Mouse (Mus musculus) neural tube, embryonic 10.5 days (tissue): ENCODE measurements around the gene Samd4.
"Not testable (repeated sequence)": the region's sequence is repeated elsewhere in the genome, so short reads cannot be mapped to it uniquely, and the experiment has no call there.

Source experiments
- DNase-seq: peaks from one replicate; pipeline ENCODE4 v3.0.0-alpha.2; 2017; ENCODE audit warnings: low spot score; ENCODE audit errors: extremely low spot score

The Samd4 gene

DNA sequence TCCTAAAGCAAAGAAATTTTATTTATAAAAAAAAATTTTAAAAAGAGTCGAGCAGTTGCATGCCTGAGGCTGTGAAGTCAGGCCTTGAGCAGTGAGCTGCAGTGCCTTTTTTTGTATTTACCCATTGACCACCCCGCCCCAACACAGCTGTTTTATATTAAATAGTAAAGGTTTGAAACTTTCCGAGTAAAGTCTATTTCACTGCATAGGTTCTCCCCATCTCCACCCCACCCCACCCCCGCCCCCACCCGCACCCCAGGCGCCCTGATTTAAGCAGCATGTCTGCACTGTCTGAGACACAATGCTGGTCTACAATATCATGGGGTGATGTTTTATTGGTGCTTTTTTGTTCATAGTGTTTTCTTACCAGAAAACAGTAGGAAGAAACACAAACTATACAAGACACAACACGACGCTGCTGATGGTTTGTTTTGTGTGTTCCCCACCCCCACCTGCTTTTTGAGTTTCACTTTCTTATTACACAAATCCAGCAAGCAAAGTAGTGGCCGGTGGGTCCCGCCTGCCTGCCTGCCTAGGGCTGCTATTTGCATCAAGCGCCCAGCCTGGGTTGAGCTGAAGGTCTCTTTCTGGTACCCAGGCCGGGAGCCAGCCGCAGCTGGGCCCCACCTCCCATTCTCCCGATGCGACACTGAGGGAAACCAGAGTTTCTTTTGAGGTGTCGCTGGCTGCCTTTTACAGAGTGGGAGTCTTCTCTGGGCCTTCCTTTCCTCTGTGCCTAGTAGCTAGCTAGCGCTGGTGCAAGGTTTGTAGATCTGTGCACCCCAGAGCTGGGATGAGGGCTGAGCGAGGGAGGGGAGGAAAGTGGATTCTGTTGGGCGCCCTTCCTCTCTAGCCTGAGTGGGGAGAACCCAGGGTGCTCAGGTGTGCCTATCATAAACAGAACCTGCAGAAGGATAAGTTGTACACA is 221.9 kb downstream of the Samd4 start:
- DNase-seq: no peak

DNA sequence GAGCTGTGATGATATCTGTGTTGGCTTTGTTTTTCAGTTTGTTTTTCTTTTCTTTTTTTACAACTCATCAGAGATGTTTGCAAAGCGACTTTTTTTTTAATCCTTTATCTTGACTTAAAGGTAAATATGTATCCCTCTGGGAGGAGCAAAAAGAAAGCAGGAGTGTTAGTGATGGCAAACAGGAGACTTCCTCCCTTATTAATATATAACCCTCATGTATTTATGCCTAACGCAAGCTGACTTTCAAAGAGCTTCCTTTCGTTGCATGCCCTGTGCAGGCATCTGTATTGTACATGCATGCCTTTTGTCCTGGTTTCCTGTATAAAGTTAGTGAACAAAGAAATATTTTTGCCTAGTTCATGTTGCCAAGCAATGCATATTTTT is 222.5 kb downstream of the Samd4 start:
- no peak for DNase-seq

DNA sequence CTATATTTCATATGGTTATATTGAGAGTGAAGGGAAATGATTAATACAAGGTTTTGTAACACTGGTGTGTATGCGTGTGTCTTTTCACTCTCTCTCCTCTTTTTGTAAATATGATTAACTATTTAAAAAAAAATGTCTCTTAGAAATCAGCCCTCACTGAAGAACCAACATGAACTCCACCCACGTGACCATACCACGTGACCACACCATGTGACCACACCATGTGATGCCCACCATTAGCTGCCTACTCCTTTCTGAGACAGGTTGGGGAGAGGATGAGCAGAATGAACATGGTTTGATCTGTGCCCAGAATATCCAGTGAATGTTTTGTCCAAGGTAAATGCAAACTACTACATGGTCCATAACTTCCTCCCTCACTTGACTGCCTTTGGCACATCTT is 223.1 kb downstream of the Samd4 start:
- no peak for DNase-seq

DNA sequence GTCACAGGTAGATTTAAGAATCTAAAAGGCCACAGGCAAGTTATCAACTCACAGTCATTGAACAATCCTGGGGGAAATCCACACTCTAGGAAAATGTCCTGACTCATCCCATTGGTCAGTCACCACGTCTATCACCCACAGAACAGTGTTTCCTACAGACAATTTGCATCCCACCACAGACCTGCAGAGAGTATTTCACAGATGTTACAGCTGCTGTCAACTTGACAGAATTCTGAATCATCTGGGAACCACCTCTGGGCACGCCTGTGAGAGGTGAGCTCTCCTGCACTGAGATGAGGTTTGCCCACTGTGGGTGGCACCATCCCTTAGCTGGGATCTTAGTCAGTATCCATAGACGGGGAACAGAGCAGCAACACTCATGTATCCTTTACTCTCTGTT is 224.8 kb downstream of the Samd4 start:
- no peak for DNase-seq

GRCm38 (mm10) chr14:47110391-47110790 is 227.7 kb downstream of the Samd4 start:
- not testable (repeated sequence) for DNase-seq

- DNase-seq: no peak
These were observed 228.7 kb downstream of the Samd4 start for GRCm38 (mm10) chr14:47111341-47111740.

DNA sequence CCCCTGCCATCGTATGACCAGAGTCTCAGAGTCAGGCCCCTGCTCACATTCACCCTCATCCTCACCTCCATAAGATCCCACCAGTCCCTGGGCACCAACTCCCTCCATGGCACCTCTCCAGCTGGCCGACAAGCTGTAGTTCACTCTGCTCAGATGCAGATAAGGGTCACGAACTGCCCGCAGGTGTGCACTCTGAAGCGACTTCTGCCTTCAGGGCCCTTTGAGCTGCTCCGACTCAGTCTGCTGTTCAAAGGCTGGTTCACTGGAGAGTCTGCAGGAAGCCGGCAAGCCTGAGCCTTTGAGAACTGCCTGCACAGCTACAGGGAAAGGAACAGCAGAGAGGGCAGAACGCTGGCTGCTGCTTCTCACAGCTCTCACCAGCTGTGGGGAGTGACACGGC is 232.5 kb downstream of the Samd4 start:
- DNase-seq: no peak

GRCm38 (mm10) chr14:47116062-47116762 is 233.6 kb downstream of the Samd4 start:
- no peak for DNase-seq

DNA sequence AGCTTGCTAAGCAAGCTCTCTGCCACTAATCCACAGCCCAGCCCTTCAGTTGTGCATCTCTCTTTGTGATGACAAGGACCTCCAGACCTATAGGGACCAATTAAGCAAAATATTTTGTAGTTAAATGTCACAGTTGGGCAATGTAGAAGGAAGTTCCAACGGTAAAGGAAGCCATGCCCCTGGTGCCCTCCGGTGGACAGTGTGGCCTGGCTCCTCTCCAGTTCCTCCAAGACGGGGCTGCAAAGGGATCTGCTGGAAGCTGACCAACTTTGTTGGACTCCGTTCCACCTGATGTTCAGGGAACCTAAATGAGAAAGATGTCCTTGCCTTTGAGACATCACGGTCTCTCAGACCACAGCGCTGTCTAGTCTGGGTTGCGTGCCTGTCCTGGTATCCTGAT is 234.9 kb downstream of the Samd4 start:
- DNase-seq: no peak

DNA sequence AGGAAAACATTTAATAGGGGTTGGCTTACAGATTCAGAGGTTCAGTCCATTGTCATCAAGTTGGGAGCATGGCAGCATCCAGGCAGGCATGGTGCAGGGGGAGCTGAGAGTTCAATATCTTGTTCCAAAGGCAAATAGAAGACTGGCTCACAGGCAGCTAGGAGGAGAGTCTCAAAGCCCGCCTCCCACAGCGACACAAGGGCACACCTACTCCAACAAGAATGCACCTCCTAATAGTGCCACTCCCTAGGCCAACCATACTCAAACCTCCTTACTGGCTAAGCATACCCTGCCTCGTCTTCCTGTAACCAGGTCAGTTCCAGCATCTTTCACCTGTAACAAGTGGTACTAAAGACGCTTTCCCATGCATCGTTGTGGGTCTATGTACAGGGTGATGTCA is 245.3 kb downstream of the Samd4 start:
- no peak for DNase-seq

DNA sequence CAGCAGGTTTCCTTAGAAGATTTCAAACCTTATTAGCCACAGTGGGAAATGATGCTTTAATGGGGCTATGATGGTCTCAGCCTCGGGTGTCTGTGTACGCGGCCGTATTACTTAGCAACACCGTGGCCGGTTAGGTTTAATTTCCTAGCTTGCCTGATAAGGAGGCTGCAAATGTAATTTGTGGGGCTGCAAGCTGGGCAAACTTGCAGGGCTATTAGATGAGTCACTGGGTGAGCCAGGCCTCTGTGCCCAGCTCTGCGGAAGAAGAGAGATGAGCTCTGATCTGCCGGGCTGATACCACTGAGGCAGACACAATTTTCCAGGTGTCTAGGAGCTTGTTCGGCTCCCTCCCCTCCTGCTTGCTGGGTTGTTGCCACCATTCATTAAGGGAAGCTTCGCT is 251.3 kb downstream of the Samd4 start:
- no peak for DNase-seq

DNA sequence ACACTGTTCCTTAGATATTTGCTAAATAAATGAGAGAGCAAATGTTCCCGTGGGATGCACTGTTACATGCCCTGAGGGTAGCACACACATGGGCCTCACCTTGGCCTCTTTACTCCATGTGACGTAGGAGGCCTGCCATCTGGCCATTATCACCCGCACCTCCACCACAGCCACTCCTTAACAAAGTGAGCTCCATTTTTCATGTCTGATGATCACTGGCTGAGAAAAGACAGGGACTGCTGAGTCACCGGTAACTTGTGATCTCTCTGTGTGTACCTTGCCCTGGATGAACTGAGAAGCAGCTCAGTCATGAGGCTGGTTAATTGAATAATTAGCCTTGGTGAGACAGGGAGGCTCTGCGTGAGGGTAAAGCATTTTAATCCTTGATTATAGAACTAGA is 254.0 kb downstream of the Samd4 start:
- DNase-seq: no peak

GRCm38 (mm10) chr14:47138853-47139252 is 256.2 kb downstream of the Samd4 start:
- DNase-seq: no peak

GRCm38 (mm10) chr14:47144326-47144725 is 261.7 kb downstream of the Samd4 start:
- no peak for DNase-seq

GRCm38 (mm10) chr14:47151306-47151705 is 268.7 kb downstream of the Samd4 start:
- no peak for DNase-seq

- DNase-seq: no peak
These were observed 271.6 kb downstream of the Samd4 start for GRCm38 (mm10) chr14:47154303-47154702.
